Mouse (Mus musculus): ENCODE data around the gene Intu. TPM values are rescaled to one million over a fixed set of nuclear protein-coding genes. Genes with fewer than 3 reads are reported as not detected.
A peak's percentile ranks its signal among the peaks of the same experiment; 100 is the strongest.

Intu gene
- polyA plus RNA-seq, 1 experiment from 2014 or later = 0.71 TPM

- no peak overlapping the region for H3K4me2 ChIP-seq (ENCODE audit: low read depth, low read length)
- no peak overlapping the region for H3K27ac ChIP-seq (ENCODE audit: low read length)
- no peaks in the 10 kb centered on the region for H3K9me3 ChIP-seq (replicated peaks; ENCODE audit: control insufficient read depth, low read length)
- H3K4me1 ChIP-seq (ENCODE audit: control insufficient read depth, low read depth, low read length) = peaks cover 2% of the 10 kb centered on the region
- no peaks in the 10 kb centered on the region for H3K36me3 ChIP-seq (ENCODE audit: control insufficient read depth, insufficient read depth)
- no peak overlapping the region for H3K9ac ChIP-seq (ENCODE audit: low read depth, low read length)
- H3K4me3 ChIP-seq (ENCODE audit: low read depth, low read length) = no peak overlapping the region
- H3K27me3 ChIP-seq (ENCODE audit: control insufficient read depth, insufficient read depth, low read depth, low read length) = no peaks in the 10 kb centered on the region
- no peak for ATAC-seq (ENCODE audit: low read depth)
- 65% methylated on average over 7 of the region's 7 CpGs for WGBS (ENCODE audit: insufficient replicate concordance)
Observed at GRCm38 (mm10) chr3:40524841-40525240, 6.2 kb upstream of the Intu start.

GRCm38 (mm10) chr3:40525341-40525740 lies 5.7 kb upstream of the Intu start:
- ATAC-seq (ENCODE audit: low read depth) = no peak
- H3K4me1 ChIP-seq (ENCODE audit: control insufficient read depth, low read depth, low read length) = peaks cover 2% of the 10 kb centered on the region
- no peak overlapping the region for H3K4me3 ChIP-seq (ENCODE audit: low read depth, low read length)
- no peaks in the 10 kb centered on the region for H3K36me3 ChIP-seq (ENCODE audit: control insufficient read depth, insufficient read depth)
- H3K9me3 ChIP-seq (replicated peaks; ENCODE audit: control insufficient read depth, low read length) = no peaks in the 10 kb centered on the region
- H3K4me2 ChIP-seq (ENCODE audit: low read depth, low read length) = no peak overlapping the region
- 10% methylated on average over 4 of the region's 4 CpGs for WGBS (ENCODE audit: insufficient replicate concordance)
- H3K9ac ChIP-seq (ENCODE audit: low read depth, low read length) = no peak overlapping the region
- H3K27ac ChIP-seq (ENCODE audit: low read length) = no peak overlapping the region
- H3K27me3 ChIP-seq (ENCODE audit: control insufficient read depth, insufficient read depth, low read depth, low read length) = no peaks in the 10 kb centered on the region

GRCm38 (mm10) chr3:40526095-40526494 lies 5.0 kb upstream of the Intu start:
- Histone ChIP-seq H3K27ac (ENCODE audit: low read length) (no peak overlapping the region), H3K4me2 (ENCODE audit: low read depth, low read length) (no peak overlapping the region), H3K36me3 (ENCODE audit: control insufficient read depth, insufficient read depth) (no peaks in the 10 kb centered on the region), H3K9me3 (replicated peaks; ENCODE audit: control insufficient read depth, low read length) (no peaks in the 10 kb centered on the region), H3K27me3 (ENCODE audit: control insufficient read depth, insufficient read depth, low read depth, low read length) (peaks cover 2% of the 10 kb centered on the region), H3K4me1 (ENCODE audit: control insufficient read depth, low read depth, low read length) (peaks cover 4% of the 10 kb centered on the region), H3K4me3 (ENCODE audit: low read depth, low read length) (no peak overlapping the region), H3K9ac (ENCODE audit: low read depth, low read length) (no peak overlapping the region)
- no peak for ATAC-seq (ENCODE audit: low read depth)
- 80% methylated on average over 3 of the region's 3 CpGs for WGBS (ENCODE audit: insufficient replicate concordance)

GRCm38 (mm10) chr3:40527218-40527617 lies 3.9 kb upstream of the Intu start:
- H3K4me3 ChIP-seq (ENCODE audit: low read depth, low read length) = no peak overlapping the region
- H3K4me2 ChIP-seq (ENCODE audit: low read depth, low read length) = no peak overlapping the region
- no peak overlapping the region for H3K9ac ChIP-seq (ENCODE audit: low read depth, low read length)
- WGBS (ENCODE audit: insufficient replicate concordance) = 66% methylated on average over 10 of the region's 10 CpGs
- no peaks in the 10 kb centered on the region for H3K36me3 ChIP-seq (ENCODE audit: control insufficient read depth, insufficient read depth)
- H3K4me1 ChIP-seq (ENCODE audit: control insufficient read depth, low read depth, low read length) = peaks cover 5% of the 10 kb centered on the region
- peaks cover 13% of the 10 kb centered on the region for H3K27me3 ChIP-seq (ENCODE audit: control insufficient read depth, insufficient read depth, low read depth, low read length)
- H3K27ac ChIP-seq (ENCODE audit: low read length) = no peak overlapping the region
- H3K9me3 ChIP-seq (replicated peaks; ENCODE audit: control insufficient read depth, low read length) = no peaks in the 10 kb centered on the region
- ATAC-seq (ENCODE audit: low read depth) = no peak

GRCm38 (mm10) chr3:40527976-40528950 lies 2.8 kb upstream of the Intu start:
- ATAC-seq (ENCODE audit: low read depth) = peak; percentile 43; the same call in 1 of the 2 replicates
- Histone ChIP-seq H3K9ac (ENCODE audit: low read depth, low read length) (no peak overlapping the region), H3K36me3 (ENCODE audit: control insufficient read depth, insufficient read depth) (no peaks in the 10 kb centered on the region), H3K9me3 (replicated peaks; ENCODE audit: control insufficient read depth, low read length) (no peaks in the 10 kb centered on the region), H3K27ac (ENCODE audit: low read length) (no peak overlapping the region), H3K4me2 (ENCODE audit: low read depth, low read length) (peak overlapping the region; percentile 35; the same call in 1 of the 2 replicates), H3K4me3 (ENCODE audit: low read depth, low read length) (no peak overlapping the region), H3K4me1 (ENCODE audit: control insufficient read depth, low read depth, low read length) (peaks cover 4% of the 10 kb centered on the region), H3K27me3 (ENCODE audit: control insufficient read depth, insufficient read depth, low read depth, low read length) (peaks cover 21% of the 10 kb centered on the region)
- 11% methylated on average over 9 of the region's 9 CpGs for WGBS (ENCODE audit: insufficient replicate concordance)

GRCm38 (mm10) chr3:40528958-40529357 lies 2.1 kb upstream of the Intu start:
- Histone ChIP-seq H3K27ac (ENCODE audit: low read length) (no peak overlapping the region), H3K36me3 (ENCODE audit: control insufficient read depth, insufficient read depth) (no peaks in the 10 kb centered on the region), H3K4me3 (ENCODE audit: low read depth, low read length) (no peak overlapping the region), H3K4me2 (ENCODE audit: low read depth, low read length) (0 out of 2 replicates have a peak overlapping the region, but pooled peaks have one; percentile 35), H3K4me1 (ENCODE audit: control insufficient read depth, low read depth, low read length) (peaks cover 3% of the 10 kb centered on the region), H3K27me3 (ENCODE audit: control insufficient read depth, insufficient read depth, low read depth, low read length) (peaks cover 21% of the 10 kb centered on the region), H3K9me3 (replicated peaks; ENCODE audit: control insufficient read depth, low read length) (no peaks in the 10 kb centered on the region), H3K9ac (ENCODE audit: low read depth, low read length) (no peak overlapping the region)
- no peak for ATAC-seq (ENCODE audit: low read depth)
- WGBS (ENCODE audit: insufficient replicate concordance) = 48% methylated on average over 6 of the region's 6 CpGs

- H3K27ac ChIP-seq (ENCODE audit: low read length) = no peak overlapping the region
- no peak for ATAC-seq (ENCODE audit: low read depth)
Observed at GRCm38 (mm10) chr3:40530845-40531244, 241 bp upstream of the Intu start.

DNA sequence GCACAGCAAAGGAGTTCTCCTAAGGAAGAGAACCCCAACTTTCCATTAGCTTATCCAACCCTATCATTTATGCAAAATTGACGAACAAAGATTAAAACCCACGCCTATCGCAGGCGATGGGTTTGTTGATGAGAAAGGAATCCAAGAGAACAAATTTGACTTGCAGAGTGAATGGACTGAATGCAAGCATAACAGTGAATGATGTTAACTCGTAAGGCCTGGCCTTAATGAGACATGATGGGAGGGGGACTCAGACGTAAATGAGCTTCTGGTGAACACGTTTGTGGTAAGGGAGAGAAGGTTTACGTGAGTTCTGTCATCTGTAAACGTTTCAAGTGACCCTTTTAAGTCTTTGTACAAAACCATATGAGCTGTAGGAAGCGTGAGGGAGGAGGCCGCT lies 1.2 kb downstream of the Intu start:
- 20% methylated on average over 11 of the region's 11 CpGs for WGBS (ENCODE audit: insufficient replicate concordance)
- H3K9me3 ChIP-seq (replicated peaks; ENCODE audit: control insufficient read depth, low read length) = no peaks in the 10 kb centered on the region
- peaks cover 3% of the 10 kb centered on the region for H3K4me1 ChIP-seq (ENCODE audit: control insufficient read depth, low read depth, low read length)
- H3K9ac ChIP-seq (ENCODE audit: low read depth, low read length) = no peak overlapping the region
- 0 out of 2 replicates have a peak overlapping the region, but pooled peaks have one; percentile 70 for H3K4me2 ChIP-seq (ENCODE audit: low read depth, low read length)
- H3K4me3 ChIP-seq (ENCODE audit: low read depth, low read length) = no peak overlapping the region
- H3K36me3 ChIP-seq (ENCODE audit: control insufficient read depth, insufficient read depth) = no peaks in the 10 kb centered on the region
- H3K27ac ChIP-seq (ENCODE audit: low read length) = no peak overlapping the region
- H3K27me3 ChIP-seq (ENCODE audit: control insufficient read depth, insufficient read depth, low read depth, low read length) = peaks cover 21% of the 10 kb centered on the region
- ATAC-seq (ENCODE audit: low read depth) = no peak

More at GRCm38 (mm10) chr3:40530845-40531244, 241 bp upstream of the Intu start:
- WGBS (ENCODE audit: insufficient replicate concordance) = 3% methylated on average over 6 of the region's 7 CpGs
- Histone ChIP-seq H3K9me3 (replicated peaks; ENCODE audit: control insufficient read depth, low read length) (no peaks in the 10 kb centered on the region), H3K36me3 (ENCODE audit: control insufficient read depth, insufficient read depth) (no peaks in the 10 kb centered on the region), H3K27me3 (ENCODE audit: control insufficient read depth, insufficient read depth, low read depth, low read length) (peaks cover 21% of the 10 kb centered on the region), H3K9ac (ENCODE audit: low read depth, low read length) (no peak overlapping the region), H3K4me2 (ENCODE audit: low read depth, low read length) (peak overlapping the region; percentile 70), H3K4me1 (ENCODE audit: control insufficient read depth, low read depth, low read length) (peaks cover 3% of the 10 kb centered on the region), H3K4me3 (ENCODE audit: low read depth, low read length) (no peak overlapping the region; the same call in 1 of the 2 replicates)

DNA sequence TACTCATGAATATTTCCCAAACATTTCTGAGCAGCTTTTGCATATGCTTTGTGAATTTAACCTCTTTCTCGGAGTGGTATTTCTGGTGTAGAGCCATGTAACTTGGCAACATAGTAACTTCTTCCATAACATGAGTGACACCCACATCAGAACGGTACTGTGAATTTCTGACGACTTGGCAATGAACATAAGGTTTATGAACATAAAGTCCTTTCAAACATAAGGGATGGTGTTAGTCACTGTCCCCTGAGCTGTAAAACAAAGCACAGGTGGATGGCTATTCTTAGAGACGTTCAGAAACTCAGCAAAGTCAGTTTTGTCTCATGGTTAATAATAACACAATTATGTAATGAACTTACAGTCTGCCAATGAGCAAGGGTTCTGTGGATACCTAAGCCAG lies 3.1 kb downstream of the Intu start:
- 54% methylated on average over 4 of the region's 4 CpGs for WGBS (ENCODE audit: insufficient replicate concordance)
- no peak for ATAC-seq (ENCODE audit: low read depth)
- H3K4me3 ChIP-seq (ENCODE audit: low read depth, low read length) = no peak overlapping the region

More for the DNA sequence above, 3.1 kb downstream of the Intu start:
- Histone ChIP-seq H3K4me1 (ENCODE audit: control insufficient read depth, low read depth, low read length) (peaks cover 3% of the 10 kb centered on the region; the same call in 1 of the 2 replicates), H3K9me3 (replicated peaks; ENCODE audit: control insufficient read depth, low read length) (no peaks in the 10 kb centered on the region), H3K27me3 (ENCODE audit: control insufficient read depth, insufficient read depth, low read depth, low read length) (peaks cover 21% of the 10 kb centered on the region), H3K4me2 (ENCODE audit: low read depth, low read length) (no peak overlapping the region), H3K9ac (ENCODE audit: low read depth, low read length) (no peak overlapping the region), H3K36me3 (ENCODE audit: control insufficient read depth, insufficient read depth) (no peaks in the 10 kb centered on the region), H3K27ac (ENCODE audit: low read length) (no peak overlapping the region)
